Mouse (Mus musculus) heart, embryonic 12.5 days (tissue): ENCODE data around the gene Igfbp6. TPM values are rescaled to one million over a fixed set of nuclear protein-coding genes. Genes with fewer than 3 reads are reported as not detected.
A peak's percentile ranks its signal among the peaks of the same experiment; 100 is the strongest.

Experiments
- ATAC-seq: fragments of 200-750 bp; cut with Nextera tagmentation; 2 replicates; pipeline ENCODE4 v1.8.0; 2017; ENCODE audit warnings: moderate TSS enrichment, moderate library complexity; ENCODE audit not compliant: insufficient number of reproducible peaks, low FRiP score
- H3K27ac ChIP-seq: fragments of 300-500 bp; sonication (generic); 2 replicates; pipeline ENCODE4 v1.5.1; 2016; ENCODE audit warnings: mild to moderate bottlenecking, moderate library complexity; ENCODE audit not compliant: poor library complexity, severe bottlenecking
- H3K27me3 ChIP-seq: fragments of 300-500 bp; sonication (generic); replicated peaks from 2 replicates; pipeline ENCODE4 v1.6.1; 2016; ENCODE audit warnings: mild to moderate bottlenecking, moderate library complexity
- H3K36me3 ChIP-seq: fragments of 300-500 bp; sonication (generic); 2 replicates; pipeline ENCODE4 v1.6.1; 2016; ENCODE audit warnings: mild to moderate bottlenecking, moderate library complexity
- H3K4me1 ChIP-seq: fragments of 300-500 bp; sonication (generic); replicated peaks from 2 replicates; pipeline ENCODE4 v1.6.1; 2016; ENCODE audit warnings: mild to moderate bottlenecking
- H3K4me2 ChIP-seq: fragments of 300-500 bp; sonication (generic); 2 replicates; pipeline ENCODE4 v1.6.1; 2016; ENCODE audit warnings: mild to moderate bottlenecking, moderate library complexity
- H3K4me3 ChIP-seq: fragments of 300-500 bp; sonication (generic); 2 replicates; pipeline ENCODE4 v1.5.1; 2016; ENCODE audit warnings: mild to moderate bottlenecking
- H3K9ac ChIP-seq: fragments of 300-500 bp; sonication (generic); 2 replicates; pipeline ENCODE4 v1.6.1; 2016; ENCODE audit warnings: mild to moderate bottlenecking, moderate library complexity
- H3K9me3 ChIP-seq: fragments of 300-500 bp; sonication (generic); replicated peaks from 2 replicates; pipeline ENCODE4 v1.6.1; 2016; ENCODE audit warnings: mild to moderate bottlenecking, moderate library complexity
- WGBS: fragments of 180-500 bp; shearing (Covaris S2); methylation state at CpG from one replicate; pipeline ENCODE4 v1.1.7; 2016; 5-methylcytosine and 5-hydroxymethylcytosine counted together
- polyA plus RNA-seq: library from polyadenylated mRNA; unstranded; fragments of >200 nt; fragmentation: Nextera tagmentation; extraction: Ambion mirVana; gene quantifications from 2 replicates; pipeline ENCODE4 v1.2.1, GENCODE M21; 2016

Gene Igfbp6
- 1.7 and 2.5 TPM in 2 replicates for polyA plus RNA-seq

- Histone ChIP-seq H3K4me1 (peaks cover 23% of the 10 kb centered on the region), H3K4me2 (peak within 1 kb of the TSS; percentile 54), H3K36me3 (no peaks in the 10 kb centered on the region), H3K27me3 (peaks cover 40% of the 10 kb centered on the region), H3K9me3 (no peaks in the 10 kb centered on the region), H3K27ac (no peak within 1 kb of the TSS), H3K4me3 (peak within 1 kb of the TSS; percentile 27), H3K9ac (peak within 1 kb of the TSS; percentile 37; the same call in 1 of the 2 replicates)
- ATAC-seq = no peak
- 8% methylated on average over 22 of the region's 22 CpGs for WGBS
These were observed at the start of gene Igfbp6 for GRCm38 (mm10) chr15:102144274-102144711. TSS of gene Igfbp6 (plus strand) at chr15:102144362.

DNA sequence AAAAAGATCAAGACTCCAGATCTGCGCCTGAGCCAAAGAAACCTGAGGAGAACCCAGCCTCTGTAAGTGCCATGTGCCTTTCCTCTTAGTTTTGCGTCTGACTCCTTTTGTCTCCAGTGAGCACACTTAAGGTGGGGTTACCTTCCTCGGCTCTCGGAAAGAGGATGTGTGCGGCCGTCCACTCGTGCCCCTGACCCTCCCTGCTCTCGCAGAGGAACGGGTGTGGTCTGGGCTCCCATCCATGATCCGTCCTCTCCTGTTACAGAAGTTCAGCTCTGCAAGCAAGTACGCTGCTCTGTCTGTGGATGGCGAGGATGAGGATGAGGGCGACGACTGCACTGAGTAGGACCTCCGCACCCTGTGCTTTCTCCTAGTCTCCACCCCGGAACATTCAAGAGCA, 49.2 kb upstream of the Igfbp6 start:
- Histone ChIP-seq H3K27ac (no peak overlapping the region), H3K4me3 (no peak overlapping the region), H3K36me3 (peaks cover 80% of the 10 kb centered on the region), H3K27me3 (no peaks in the 10 kb centered on the region), H3K4me1 (peaks cover 29% of the 10 kb centered on the region), H3K9me3 (no peaks in the 10 kb centered on the region), H3K9ac (no peak overlapping the region), H3K4me2 (no peak overlapping the region)
- 85% methylated on average over 16 of the region's 16 CpGs for WGBS
- ATAC-seq = no peak

DNA sequence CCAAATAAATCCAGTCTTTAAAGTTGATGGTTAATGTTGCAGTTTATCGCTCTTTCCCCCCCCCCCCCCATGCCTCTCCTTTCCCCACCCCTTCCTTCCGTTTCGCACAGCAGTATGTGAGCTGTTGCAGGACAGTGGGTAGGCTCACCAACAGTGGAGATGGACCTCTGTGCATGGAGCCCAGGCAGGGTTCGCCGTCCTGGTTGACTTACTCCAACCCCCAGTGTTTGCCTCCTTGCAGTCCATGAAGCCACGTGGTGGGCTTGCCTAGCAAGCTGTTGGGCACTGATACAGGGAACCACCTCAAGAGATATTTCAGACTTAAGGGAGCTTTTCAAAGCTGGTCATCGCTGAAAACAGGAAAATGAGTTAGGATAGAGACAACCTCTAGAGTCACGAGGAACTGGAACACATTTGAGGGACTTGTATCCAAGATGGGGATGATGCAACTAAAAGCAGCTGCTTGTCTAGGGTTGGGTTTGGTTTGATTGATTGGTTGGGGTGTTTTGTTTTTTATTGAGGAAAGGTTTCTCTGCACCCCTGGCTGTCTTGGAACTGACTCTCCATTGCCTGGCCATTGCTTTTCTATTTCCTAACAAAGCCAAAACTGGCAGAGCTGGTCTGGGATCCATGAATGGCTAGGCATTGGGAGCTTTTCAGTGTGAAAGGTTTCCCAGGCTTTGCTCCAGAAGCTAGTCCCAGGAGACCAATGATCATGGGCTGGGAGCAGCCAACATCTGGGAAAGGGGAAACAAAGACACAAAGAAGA, 46.8 kb upstream of the Igfbp6 start:
- H3K27ac ChIP-seq = no peak overlapping the region; the same call in 1 of the 2 replicates
- no peaks in the 10 kb centered on the region for H3K9me3 ChIP-seq
- H3K4me3 ChIP-seq = no peak overlapping the region
- no peak overlapping the region for H3K9ac ChIP-seq
- peaks cover 57% of the 10 kb centered on the region for H3K36me3 ChIP-seq
- H3K4me2 ChIP-seq = no peak overlapping the region
- no peak for ATAC-seq
- 68% methylated on average over 8 of the region's 8 CpGs for WGBS
- no peaks in the 10 kb centered on the region for H3K27me3 ChIP-seq
- H3K4me1 ChIP-seq = peaks cover 50% of the 10 kb centered on the region

DNA sequence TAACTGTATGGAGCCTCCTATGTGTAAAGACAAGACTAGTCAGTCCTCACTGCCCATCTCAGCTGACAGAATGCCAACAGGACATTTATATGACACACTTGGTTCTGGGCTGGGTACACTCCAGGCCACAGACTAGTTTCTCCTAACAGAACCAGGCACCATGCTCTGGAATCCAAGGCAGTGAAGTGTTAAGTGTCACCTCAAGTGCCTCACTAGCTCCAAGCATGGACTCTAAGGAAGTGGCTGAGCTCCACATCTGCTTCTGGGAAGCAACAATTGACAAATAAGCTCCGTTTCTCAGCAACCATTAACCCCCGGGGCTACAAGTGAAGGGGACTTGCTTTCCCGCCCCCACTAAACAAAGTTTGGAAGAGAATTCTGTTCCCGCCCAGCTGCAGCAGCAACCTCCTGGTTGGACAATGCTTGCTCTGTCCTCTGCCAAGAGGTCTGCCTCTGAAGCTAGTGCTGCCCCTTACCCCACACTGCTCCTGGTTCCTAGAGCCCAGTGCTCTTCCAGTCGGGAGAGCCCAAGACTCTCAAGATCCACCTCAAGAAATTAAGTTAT, 46.1 kb upstream of the Igfbp6 start:
- H3K9ac ChIP-seq = no peak overlapping the region
- no peak overlapping the region; the same call in 1 of the 2 replicates for H3K27ac ChIP-seq
- WGBS = 43% methylated on average over 5 of the region's 5 CpGs
- H3K4me2 ChIP-seq = no peak overlapping the region
- no peak for ATAC-seq
- H3K4me3 ChIP-seq = no peak overlapping the region
- no peaks in the 10 kb centered on the region for H3K9me3 ChIP-seq
- H3K36me3 ChIP-seq = peaks cover 49% of the 10 kb centered on the region
- H3K27me3 ChIP-seq = no peaks in the 10 kb centered on the region
- H3K4me1 ChIP-seq = peaks cover 57% of the 10 kb centered on the region

GRCm38 (mm10) chr15:102099260-102099659, 44.9 kb upstream of the Igfbp6 start:
- ATAC-seq = no peak
- Histone ChIP-seq H3K4me3 (0 out of 2 replicates have a peak overlapping the region, but pooled peaks have one; percentile 52), H3K9ac (peak overlapping the region; percentile 19; the same call in 1 of the 2 replicates), H3K9me3 (no peaks in the 10 kb centered on the region), H3K4me2 (peak overlapping the region; percentile 77), H3K36me3 (peaks cover 38% of the 10 kb centered on the region), H3K4me1 (peaks cover 69% of the 10 kb centered on the region), H3K27me3 (no peaks in the 10 kb centered on the region), H3K27ac (peak overlapping the region; percentile 94; the same call in 1 of the 2 replicates)
- WGBS = 41% methylated on average over 5 of the region's 5 CpGs

GRCm38 (mm10) chr15:102099771-102100160, 44.4 kb upstream of the Igfbp6 start:
- Histone ChIP-seq H3K27me3 (no peaks in the 10 kb centered on the region), H3K9me3 (no peaks in the 10 kb centered on the region), H3K4me2 (peak overlapping the region; percentile 77), H3K4me1 (peaks cover 74% of the 10 kb centered on the region), H3K36me3 (peaks cover 33% of the 10 kb centered on the region), H3K4me3 (peak overlapping the region; percentile 52), H3K27ac (peak overlapping the region; percentile 94), H3K9ac (peak overlapping the region; percentile 75)
- no peak for ATAC-seq
- 14% methylated on average over 8 of the region's 8 CpGs for WGBS

DNA sequence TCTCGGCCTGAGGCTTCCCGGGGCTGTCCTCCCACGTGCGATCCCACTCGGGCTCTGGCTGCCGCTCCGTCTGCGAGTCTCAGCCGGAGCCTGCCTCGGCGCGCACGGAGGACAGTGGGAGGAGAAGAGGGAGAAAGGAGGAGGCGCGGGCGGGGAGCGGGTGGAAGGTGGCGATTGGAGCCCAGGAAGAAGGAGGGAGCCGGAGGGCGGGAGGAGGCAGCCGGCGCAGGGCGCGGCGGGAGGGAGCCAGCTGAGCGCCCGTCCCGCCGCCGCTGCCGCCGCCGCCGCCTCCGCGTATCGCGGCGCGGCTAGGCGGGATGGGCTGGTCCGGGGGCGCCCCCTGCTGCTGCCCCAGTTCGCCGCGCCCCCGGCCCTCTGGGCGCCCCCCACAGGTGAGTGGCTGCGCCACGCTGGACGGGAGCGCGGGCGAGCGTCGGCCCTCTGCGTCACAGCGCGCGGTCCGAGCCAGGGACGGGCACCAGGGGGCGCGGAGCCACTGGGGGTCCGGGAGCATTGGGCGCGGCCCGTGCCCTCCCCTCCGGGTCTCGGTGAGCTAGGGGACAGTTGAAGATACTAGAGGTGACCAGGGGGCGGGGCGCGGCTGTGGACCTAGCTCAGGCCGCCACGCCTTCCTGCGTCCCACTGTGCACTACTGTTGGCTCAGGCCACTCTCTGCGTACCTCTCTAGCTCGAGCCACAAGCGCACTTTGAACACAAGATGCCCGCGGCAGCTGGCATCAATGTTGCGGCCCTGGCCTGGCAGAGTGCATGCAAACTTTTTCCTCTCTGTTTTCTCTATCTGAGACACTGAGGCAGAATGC, 43.8 kb upstream of the Igfbp6 start, which contains the start of gene Tns2:
Tns2 (plus strand) TSS at position 253 of the 821 bp plus-strand sequence.
- Histone ChIP-seq H3K27ac (peak within 1 kb of the TSS; percentile 94), H3K4me1 (peaks cover 79% of the 10 kb centered on the region)
- peak; percentile 70 for ATAC-seq

DNA sequence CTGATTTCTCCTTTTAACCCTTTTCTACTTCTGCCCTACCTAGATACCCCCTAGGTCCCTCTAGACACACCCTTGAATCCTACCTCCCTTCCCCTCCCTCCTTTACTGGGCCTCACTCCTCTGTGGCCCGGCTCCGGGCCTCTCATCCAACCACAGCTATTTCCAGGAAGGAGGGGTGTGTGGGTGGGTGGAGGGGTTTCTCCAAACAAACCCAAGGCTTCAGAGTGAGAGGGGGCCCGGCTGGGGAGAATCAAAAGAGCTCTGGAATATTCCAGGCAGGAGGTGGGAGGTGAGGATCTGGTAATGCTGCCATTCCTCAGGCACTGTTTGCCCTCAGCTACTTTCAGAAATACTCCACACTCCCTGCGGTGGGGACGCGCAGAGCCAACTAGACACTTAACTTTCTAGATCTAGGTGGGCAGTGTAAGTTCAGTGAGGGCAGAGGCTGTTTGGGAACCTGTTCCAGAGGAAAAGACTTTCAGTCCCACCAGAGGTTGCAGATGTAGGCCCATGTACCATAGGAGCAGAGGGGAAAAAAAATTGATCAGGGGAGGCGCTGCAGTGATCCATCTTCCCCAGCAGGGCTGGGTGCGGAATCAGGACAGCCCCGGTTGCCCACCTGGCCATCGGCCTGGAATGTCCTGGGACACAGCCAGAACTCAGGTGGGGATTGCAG, 43.0 kb upstream of the Igfbp6 start:
- WGBS = 23% methylated on average over 10 of the region's 10 CpGs
- ATAC-seq = 0 out of 2 replicates have a peak, but pooled peaks have one; percentile 3
- Histone ChIP-seq H3K27ac (peak overlapping the region; percentile 94), H3K9me3 (no peaks in the 10 kb centered on the region), H3K9ac (peak overlapping the region; percentile 75), H3K4me3 (peak overlapping the region; percentile 52), H3K4me1 (peaks cover 87% of the 10 kb centered on the region), H3K27me3 (no peaks in the 10 kb centered on the region), H3K4me2 (peak overlapping the region; percentile 77), H3K36me3 (peaks cover 19% of the 10 kb centered on the region)

More for the DNA sequence above, 43.8 kb upstream of the Igfbp6 start, which contains the start of gene Tns2:
- under 1% methylated on average over 78 of the region's 82 CpGs for WGBS
- peak within 1 kb of the TSS; percentile 75 for H3K9ac ChIP-seq
- no peaks in the 10 kb centered on the region for H3K9me3 ChIP-seq
- peak within 1 kb of the TSS; percentile 52 for H3K4me3 ChIP-seq
- no peaks in the 10 kb centered on the region for H3K27me3 ChIP-seq
- H3K4me2 ChIP-seq = peak within 1 kb of the TSS; percentile 77
- H3K36me3 ChIP-seq = peaks cover 27% of the 10 kb centered on the region

GRCm38 (mm10) chr15:102101672-102102541, 42.3 kb upstream of the Igfbp6 start:
- Histone ChIP-seq H3K36me3 (peaks cover 17% of the 10 kb centered on the region), H3K4me2 (peak overlapping the region; percentile 77), H3K9me3 (no peaks in the 10 kb centered on the region), H3K9ac (peak overlapping the region; percentile 77), H3K4me3 (peak overlapping the region; percentile 52), H3K27me3 (peaks cover 7% of the 10 kb centered on the region; the same call in 1 of the 2 replicates), H3K4me1 (peaks cover 95% of the 10 kb centered on the region), H3K27ac (peak overlapping the region; percentile 94)
- WGBS = 18% methylated on average over 11 of the region's 11 CpGs
- ATAC-seq = peak; percentile 13
